Mouse (Mus musculus) splenic B cell, adult 2 months (primary cell): ENCODE results near the gene Map4k4.

Experiments
- DNase-seq: peaks from one replicate; pipeline ENCODE4 v3.0.0-alpha.2; 2011; ENCODE audit warnings: low read depth, low spot score
- H3K27me3 ChIP-seq: 2 replicates; pipeline ENCODE4 v1.6.1; 2012; ENCODE audit warnings: mild to moderate bottlenecking, low read length, moderate library complexity, mixed read lengths; ENCODE audit not compliant: control insufficient read depth, poor library complexity, insufficient read depth, severe bottlenecking
- H3K36me3 ChIP-seq: 2 replicates; pipeline ENCODE4 v1.6.1; 2012; ENCODE audit warnings: mild to moderate bottlenecking, low read length, moderate library complexity, mixed read lengths; ENCODE audit not compliant: control insufficient read depth, poor library complexity, insufficient read depth, severe bottlenecking

Gene Map4k4

GRCm38 (mm10) chr1:39937609-39938008, 36.9 kb downstream of the Map4k4 start:
- no peaks in the 10 kb centered on the region for H3K27me3 ChIP-seq
- no peak for DNase-seq
- H3K36me3 ChIP-seq = no peaks in the 10 kb centered on the region

GRCm38 (mm10) chr1:39939401-39939800, 38.7 kb downstream of the Map4k4 start:
- Histone ChIP-seq H3K36me3 (no peaks in the 10 kb centered on the region), H3K27me3 (no peaks in the 10 kb centered on the region)
- DNase-seq = no peak

- H3K27me3 ChIP-seq = no peaks in the 10 kb centered on the region
- peak; percentile 41 for DNase-seq
- no peaks in the 10 kb centered on the region for H3K36me3 ChIP-seq
Observed at GRCm38 (mm10) chr1:39940342-39940741, 39.6 kb downstream of the Map4k4 start.

- H3K36me3 ChIP-seq = no peaks in the 10 kb centered on the region
- DNase-seq = no peak
- H3K27me3 ChIP-seq = no peaks in the 10 kb centered on the region
Observed at GRCm38 (mm10) chr1:39941237-39942179, 40.8 kb downstream of the Map4k4 start.

- Histone ChIP-seq H3K27me3 (no peaks in the 10 kb centered on the region), H3K36me3 (no peaks in the 10 kb centered on the region)
- DNase-seq = no peak
Observed at GRCm38 (mm10) chr1:39942935-39943334, 42.2 kb downstream of the Map4k4 start.

GRCm38 (mm10) chr1:39944306-39944971, 43.7 kb downstream of the Map4k4 start:
- peak; percentile 62 for DNase-seq
- no peaks in the 10 kb centered on the region for H3K27me3 ChIP-seq
- no peaks in the 10 kb centered on the region for H3K36me3 ChIP-seq

- no peaks in the 10 kb centered on the region for H3K27me3 ChIP-seq
- DNase-seq = no peak
- H3K36me3 ChIP-seq = no peaks in the 10 kb centered on the region
Observed at GRCm38 (mm10) chr1:39944972-39945323, 44.2 kb downstream of the Map4k4 start.

GRCm38 (mm10) chr1:39946391-39946790, 45.7 kb downstream of the Map4k4 start:
- no peaks in the 10 kb centered on the region for H3K36me3 ChIP-seq
- no peaks in the 10 kb centered on the region for H3K27me3 ChIP-seq
- no peak for DNase-seq

GRCm38 (mm10) chr1:39947179-39947578, 46.5 kb downstream of the Map4k4 start:
- no peak for DNase-seq
- H3K36me3 ChIP-seq = no peaks in the 10 kb centered on the region
- no peaks in the 10 kb centered on the region for H3K27me3 ChIP-seq

- no peak for DNase-seq
- no peaks in the 10 kb centered on the region for H3K27me3 ChIP-seq
- H3K36me3 ChIP-seq = no peaks in the 10 kb centered on the region
Observed at GRCm38 (mm10) chr1:39947701-39948359, 47.1 kb downstream of the Map4k4 start.

GRCm38 (mm10) chr1:39949205-39949604, 48.5 kb downstream of the Map4k4 start:
- peak; percentile 40 for DNase-seq
- Histone ChIP-seq H3K36me3 (no peaks in the 10 kb centered on the region), H3K27me3 (no peaks in the 10 kb centered on the region)

- Histone ChIP-seq H3K27me3 (no peaks in the 10 kb centered on the region), H3K36me3 (no peaks in the 10 kb centered on the region)
- peak; percentile 64 for DNase-seq
Observed at GRCm38 (mm10) chr1:39949790-39950462, 49.2 kb downstream of the Map4k4 start.

- H3K36me3 ChIP-seq = no peaks in the 10 kb centered on the region
- H3K27me3 ChIP-seq = no peaks in the 10 kb centered on the region
- DNase-seq = no peak
Observed at GRCm38 (mm10) chr1:39950590-39950989, 49.9 kb downstream of the Map4k4 start.

- no peak for DNase-seq
- H3K27me3 ChIP-seq = no peaks in the 10 kb centered on the region
Observed at GRCm38 (mm10) chr1:39954652-39955051, 53.9 kb downstream of the Map4k4 start.

More at GRCm38 (mm10) chr1:39954652-39955051, 53.9 kb downstream of the Map4k4 start:
- no peaks in the 10 kb centered on the region for H3K36me3 ChIP-seq
